Mouse (Mus musculus): ENCODE measurements around the gene Mcts1.

Mcts1 gene

DNA sequence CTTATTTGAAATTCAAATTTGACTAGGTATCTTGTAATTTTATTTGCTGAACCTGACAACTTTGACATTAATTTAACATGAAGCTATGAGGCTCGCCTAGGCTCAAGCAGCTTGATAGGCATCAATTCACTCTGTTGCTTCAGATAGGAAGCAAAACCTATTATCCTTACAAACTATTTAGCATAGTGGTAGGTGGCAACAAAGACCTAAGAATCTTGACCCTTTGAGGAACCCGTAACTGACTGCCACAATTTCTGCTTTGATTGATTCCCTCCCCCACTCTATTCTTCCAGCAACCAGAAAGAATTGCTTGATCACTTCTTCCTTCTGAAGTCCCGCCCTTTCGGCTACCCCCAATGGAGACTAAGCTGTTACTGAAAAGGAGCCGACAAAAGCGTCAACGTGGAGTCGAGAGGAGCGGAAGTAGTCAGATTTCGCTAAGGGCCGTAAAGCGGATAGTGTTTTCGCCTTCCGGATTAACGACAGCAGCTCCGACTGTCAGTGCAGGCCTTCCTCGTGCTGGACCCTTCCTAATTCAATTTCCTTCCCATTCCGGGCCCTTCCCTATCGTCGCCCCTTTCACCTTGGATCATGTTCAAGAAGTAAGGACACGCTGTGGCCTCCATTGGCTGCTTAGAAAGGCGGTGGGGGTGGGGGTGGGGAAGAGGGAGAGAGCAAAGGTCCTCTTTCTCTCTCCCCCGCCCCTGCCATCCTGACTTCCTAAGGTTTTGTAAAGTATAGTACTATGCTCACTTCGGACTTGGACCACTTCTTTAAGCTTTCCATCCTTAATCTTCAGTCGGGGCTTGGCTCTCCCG lies at the start of gene Mcts1:
Mcts1 (plus strand) TSS at position 402 of the 818 bp plus-strand sequence.
- peak; percentile 81 for DNase-seq (ENCODE audit: low spot score)

DNA sequence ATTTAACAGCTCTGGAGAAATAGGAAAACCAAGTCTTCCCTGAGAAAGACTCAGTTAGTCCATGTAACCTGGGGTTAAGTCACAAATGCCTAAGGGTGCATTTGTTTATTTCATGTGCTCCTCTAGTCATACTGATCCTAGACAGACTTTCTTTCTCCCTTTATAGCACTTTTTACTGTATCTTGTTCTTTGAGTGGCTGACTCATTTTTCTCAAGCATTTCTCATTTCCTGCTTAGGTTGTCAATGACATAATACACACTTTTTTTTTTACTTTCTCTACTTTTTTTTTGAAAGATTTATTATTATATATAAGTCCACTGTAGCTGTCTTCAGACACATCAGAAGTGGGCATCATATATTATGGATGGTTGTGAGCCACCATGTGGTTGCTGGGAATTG lies 47.1 kb upstream of the Mcts1 start:
- no peak for DNase-seq (ENCODE audit: low spot score)

DNA sequence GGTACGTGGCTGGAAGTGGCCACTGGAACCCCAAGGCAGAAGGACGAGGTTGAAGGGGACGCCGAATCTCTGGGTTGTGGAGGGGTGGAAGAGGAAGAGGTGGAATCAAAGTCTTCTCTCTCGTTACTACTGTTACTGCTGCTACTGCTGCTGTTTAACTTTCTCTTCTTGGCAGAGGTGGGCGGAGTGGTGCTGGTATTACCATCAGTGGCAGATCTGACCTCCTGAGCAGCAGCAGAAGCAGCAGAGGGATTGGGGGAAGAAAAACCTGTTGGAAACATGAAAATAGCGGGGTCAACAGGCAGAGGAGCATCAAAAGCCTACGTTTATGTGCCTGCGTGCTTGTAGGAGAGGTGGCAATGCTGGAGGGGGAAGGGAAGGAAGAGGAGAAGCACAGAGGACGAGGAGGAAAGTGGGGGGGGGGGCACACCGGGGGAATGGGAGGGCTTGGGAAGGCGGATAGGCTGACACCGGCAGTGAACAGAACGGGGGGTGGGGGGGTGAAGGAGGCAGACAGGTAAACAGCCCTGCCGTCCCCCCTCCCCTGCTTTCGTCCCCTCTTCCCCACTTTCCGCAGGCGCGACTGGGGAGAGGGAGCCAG lies 36.3 kb upstream of the Mcts1 start:
- no peak for DNase-seq (ENCODE audit: low spot score)

DNA sequence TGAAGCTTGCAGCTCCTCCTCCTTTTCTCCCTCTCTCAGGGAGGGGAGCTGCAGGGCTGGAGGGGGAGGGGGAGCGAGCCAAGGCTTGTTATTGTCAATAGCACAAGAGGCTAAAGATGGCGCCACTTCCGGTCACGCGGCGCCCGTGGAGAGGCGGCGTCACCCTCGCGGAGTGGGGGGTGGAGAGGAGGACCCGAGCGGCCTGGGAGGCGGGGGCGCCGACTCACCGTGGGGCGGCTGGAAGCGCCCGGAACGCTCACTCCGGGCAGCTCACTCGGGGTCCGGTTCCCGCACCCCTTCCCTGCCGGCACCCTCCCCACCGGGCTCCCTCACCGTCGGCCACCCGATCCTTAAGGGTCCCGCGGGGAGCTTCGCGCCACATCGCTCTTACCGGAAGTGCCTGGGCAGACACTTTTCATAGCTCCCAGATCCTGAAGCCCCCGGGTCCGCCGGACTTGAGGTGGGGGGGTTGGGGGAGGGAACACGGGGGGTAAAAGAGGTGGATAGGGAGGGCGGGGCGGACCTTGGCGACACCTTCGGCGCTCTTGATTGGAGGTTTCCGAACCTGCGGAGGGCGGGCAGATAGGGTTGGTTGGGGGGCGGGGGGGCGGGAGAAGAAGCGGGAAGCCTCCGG lies 35.7 kb upstream of the Mcts1 start:
- DNase-seq (ENCODE audit: low spot score) = peak; percentile 86

DNA sequence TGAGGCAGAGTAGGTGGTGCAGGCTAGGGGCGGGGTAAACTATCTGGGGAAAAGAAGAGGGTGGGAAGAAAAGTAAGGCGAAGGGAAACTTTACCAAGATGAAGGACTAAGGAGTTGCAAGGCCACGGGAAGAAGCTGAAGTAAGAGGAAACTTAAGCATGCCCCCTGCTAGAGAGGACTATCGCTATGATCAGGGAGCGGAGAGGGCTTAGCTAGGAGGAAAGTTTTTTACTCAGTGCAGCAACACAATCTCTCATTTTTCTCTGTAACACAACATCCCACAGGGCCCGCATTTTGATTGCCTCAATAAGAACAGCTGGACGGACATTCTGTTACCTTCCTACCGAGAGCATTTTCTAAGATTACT lies 35.2 kb upstream of the Mcts1 start:
- no peak for DNase-seq (ENCODE audit: low spot score)

DNA sequence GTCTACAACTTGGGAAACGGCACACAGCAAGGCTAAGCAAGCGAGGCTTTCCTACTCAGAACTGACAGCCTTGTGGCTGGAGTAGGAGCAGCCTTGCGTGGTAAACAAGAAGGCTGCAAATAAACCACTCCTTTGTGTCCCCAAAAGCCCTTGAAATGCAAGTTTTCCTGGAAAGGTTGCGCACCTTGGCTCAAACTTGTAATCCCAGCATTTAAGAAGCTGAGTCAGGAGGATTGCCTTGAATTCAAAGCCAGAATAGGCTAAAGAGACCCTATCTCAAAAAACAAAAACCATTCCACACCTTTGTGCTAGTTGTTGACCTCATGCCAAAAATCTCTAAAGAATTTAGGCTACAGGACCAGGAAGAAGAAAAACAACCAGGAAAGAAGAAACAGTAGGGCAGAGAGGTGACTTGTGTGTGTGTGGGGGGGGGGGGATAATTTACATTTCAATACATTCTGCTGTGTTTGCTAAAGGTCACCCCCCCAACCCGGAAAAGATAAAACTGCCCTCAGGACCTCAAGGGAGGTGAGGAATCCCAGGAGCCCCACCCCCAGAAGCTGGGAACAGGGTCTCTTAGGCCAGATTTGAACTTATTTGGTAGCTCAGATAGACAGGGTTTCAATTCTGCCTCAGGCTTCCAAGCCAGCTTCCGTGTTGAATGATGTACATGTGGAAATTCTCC lies 33.7 kb upstream of the Mcts1 start:
- no peak for DNase-seq (ENCODE audit: low spot score)

DNA sequence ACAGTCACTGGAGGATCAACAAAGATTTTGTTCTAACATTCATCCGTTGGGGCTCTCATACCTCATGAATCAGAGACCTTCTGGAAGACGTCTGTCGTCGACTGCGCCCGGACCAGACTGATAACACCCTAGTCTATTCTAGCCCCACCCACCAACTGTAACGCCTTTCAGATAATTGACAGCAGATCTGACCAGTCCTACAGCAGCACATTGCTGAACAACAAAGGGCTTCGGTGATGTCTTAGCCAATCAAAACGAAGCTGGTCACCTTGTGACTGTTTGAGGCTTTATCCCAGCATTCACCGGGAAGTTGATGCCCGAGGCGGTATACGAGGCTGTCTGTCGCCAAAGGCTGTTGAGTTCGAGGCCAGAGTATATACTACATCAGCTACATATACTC lies 24.3 kb upstream of the Mcts1 start, which contains the start of gene Cul4b:
Cul4b (minus strand) TSS at position 119 of the 400 bp plus-strand sequence.
- DNase-seq (ENCODE audit: low spot score) = no peak

DNA sequence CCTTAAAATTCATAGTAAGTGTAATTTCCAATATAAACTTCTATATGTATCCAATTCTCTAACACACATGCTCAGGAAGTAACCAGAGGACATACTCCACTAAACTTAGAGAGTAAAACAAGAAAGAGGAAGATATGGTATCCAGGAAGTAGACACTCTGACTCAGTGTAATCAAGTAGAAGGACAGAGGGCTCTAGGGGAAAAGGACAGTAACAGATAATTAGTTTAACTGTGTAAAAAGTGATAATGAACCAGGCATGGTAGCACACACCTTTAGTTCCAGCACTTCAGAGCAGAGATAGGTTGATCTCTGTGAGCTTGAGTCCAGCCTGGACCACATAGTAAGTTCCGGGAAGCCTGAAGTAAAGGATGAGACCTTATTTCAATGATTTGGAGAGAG lies 19.2 kb upstream of the Mcts1 start:
- no peak for DNase-seq (ENCODE audit: low spot score)

DNA sequence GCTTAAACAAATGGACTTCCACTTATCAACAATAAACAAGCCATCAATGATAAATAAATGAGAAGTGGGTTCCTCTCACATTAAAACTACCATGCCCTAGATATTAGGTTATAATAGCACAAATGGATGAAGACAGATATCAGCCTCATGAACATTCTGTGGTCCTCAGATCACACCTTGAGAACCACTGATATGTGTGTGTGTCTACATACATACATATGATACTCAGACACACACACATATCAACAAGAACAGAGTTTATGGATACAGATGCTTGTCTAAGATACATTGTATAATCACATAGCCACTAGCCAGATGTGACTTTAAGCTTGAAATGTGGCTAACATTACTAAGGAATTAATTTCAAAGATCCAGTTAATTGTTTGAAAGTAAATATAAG lies 17.1 kb upstream of the Mcts1 start:
- DNase-seq (ENCODE audit: low spot score) = no peak

DNA sequence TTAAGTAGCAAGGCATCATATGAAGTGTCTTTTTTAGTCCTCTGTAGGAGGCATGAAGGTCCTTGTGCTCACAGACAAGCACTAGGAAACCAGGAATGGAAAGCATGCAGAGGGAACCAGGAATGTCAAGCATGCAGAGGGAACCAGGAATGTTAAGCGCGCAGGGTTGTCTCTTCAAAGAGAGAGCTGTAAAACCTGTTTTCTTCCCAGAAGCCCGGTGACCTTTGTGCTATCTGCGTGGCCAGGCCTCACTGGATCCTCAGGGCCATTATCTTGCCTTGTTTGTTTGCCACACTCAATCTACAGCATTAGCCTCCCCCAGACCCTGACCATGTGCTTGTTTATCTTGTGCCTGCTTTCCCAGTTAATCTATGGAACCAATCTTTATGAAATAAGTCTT lies 10.6 kb upstream of the Mcts1 start:
- no peak for DNase-seq (ENCODE audit: low spot score)

DNA sequence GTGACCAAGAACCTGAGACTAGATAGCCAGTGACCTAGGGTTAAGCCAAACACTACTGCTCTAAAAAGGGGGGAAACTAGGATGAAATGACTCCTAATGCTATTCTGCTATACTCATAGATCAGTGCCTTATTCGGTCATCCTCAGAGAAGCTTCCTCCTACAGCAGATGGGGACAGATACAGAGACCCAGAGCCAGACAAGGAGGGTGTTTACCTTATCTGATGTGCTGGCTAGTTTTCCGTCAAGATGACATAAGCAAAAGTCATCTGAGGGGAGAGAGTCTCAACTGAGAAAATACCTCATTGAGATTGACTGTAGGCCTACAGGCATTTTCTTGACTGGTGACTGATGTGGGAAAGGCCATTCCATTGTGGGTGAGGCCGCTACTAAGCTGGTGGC lies 8.6 kb upstream of the Mcts1 start:
- no peak for DNase-seq (ENCODE audit: low spot score)

DNA sequence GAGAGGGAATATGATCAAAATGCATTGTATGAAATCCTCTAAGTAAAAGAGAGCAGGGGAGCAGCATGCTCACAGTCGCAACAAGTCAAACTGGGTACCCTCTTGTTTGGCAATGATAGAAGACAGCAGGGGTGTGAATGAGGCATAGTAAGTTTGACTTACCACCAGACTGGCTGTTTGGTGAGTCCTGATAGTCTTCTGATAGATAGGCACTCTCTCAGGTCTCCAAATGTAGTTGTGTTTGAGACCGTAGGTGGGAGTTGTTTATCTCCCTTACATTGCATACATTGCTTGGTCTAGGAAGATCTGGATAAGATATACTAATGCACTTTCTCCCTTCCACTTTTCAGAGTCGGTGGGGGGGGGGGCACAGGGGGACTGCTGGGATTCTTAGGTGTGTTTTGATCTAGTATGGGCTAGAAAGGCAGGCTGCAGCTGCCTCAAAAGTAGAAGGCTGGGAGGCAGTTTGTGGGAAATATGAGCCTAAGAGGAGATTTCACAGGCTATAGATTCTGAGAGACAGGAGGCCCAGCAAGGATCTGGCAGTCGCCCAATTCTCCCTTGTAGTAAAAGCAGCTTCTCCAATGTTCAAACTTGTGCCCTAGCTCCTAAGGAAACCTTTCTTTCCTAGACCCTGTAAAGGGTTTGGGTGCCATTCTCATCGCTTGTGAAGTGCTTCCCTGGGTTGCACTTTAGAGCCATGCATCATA lies 7.0 kb upstream of the Mcts1 start:
- DNase-seq (ENCODE audit: low spot score) = no peak

DNA sequence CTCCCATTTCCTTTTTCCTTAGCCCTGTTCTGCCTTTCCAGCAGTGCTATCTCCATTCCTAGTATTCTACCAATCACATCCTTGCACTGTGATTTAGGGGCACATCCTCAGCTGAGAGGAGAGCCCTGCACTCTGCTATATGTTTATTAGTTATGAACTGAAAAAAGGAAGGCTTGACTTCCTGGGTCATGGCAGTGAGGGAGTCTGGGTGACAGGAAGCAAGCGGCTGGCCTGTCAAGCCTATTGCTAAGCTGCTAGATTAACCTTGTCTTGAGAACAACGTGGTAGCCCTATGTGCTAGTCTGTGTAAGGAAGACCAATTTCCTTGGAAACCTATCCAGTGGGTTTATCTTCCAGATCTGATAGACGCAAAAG lies 604 bp downstream of the Mcts1 start:
- DNase-seq (ENCODE audit: low spot score) = peak; percentile 32

DNA sequence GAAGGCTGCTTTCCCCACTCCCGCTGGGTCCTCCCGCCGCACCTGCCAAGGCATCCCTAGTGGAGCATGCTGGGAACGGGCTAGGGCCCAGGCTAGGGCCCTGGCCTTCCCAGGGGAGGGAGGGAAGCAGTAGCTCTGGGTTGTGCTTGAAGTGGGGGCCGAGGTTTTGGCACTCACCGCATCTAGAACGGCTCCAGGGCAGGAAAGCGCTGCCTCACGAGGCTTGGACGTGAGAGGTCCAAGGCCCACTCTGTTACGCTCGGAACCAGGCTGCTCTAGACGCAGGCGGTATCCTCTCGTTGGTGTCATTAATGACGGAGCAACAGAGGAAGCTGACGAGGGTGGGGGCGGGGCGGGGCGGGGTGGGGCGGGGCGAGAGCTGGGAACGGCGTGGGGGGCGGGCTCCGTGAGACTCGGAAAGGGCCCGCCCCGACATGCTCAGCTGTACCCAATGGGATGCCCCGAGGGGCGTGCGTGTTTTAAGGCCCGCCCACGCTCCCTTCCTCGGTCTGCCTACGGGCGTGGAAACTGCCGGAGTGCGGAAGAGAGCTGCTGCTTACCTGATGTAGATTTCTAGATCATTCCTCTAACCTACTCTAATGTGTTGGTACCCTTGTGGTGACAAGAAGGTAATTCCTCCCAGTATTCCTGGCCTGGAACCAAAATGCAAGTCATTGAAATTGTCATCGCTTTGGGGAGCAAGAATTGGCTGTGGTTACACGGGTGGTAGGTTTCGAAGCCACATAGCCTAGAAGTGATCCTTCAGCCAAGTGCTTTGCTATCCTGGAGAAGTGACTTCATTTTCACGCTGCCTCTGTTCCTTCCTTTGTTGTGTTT lies 34.6 kb downstream of the Mcts1 start, which contains the start of gene C1galt1c1:
C1galt1c1 (minus strand) TSS at position 287 of the 837 bp plus-strand sequence.
- peak; percentile 87 for DNase-seq (ENCODE audit: low spot score)

DNA sequence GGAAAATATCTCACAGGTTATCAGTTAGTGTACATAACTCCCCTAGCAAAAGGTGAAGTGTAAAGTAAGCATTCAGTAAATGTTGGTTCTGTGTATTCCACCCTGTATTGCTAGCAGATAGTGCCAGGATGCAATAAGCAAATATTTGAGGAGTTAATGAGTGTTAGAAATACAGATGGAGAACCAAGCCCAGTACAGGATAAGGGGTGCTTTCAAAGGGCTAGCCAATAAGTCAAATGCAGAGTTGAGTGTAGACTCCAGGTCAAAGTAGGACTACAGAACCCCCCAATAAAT lies 35.2 kb downstream of the Mcts1 start:
- DNase-seq (ENCODE audit: low spot score) = no peak

DNA sequence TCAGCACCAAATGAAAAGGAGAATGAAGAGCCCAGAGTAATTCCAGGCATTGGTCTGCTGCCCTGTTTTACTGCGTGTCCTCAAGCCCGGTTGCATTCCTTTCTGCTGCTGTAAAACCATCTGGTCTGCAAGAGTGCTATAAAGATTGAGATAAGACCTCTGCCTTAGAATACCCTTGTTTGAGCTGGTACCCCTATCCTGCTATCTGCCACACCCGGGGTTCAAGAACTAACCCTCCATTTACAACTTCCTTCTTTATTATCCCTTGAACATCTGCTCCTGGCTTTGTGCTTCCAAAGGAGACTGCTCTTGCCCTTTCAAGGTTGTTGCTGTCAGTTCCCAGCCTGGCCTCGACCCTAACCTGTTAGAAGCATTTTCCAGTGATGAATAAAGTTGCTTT lies 41.1 kb downstream of the Mcts1 start:
- no peak for DNase-seq (ENCODE audit: low spot score)

DNA sequence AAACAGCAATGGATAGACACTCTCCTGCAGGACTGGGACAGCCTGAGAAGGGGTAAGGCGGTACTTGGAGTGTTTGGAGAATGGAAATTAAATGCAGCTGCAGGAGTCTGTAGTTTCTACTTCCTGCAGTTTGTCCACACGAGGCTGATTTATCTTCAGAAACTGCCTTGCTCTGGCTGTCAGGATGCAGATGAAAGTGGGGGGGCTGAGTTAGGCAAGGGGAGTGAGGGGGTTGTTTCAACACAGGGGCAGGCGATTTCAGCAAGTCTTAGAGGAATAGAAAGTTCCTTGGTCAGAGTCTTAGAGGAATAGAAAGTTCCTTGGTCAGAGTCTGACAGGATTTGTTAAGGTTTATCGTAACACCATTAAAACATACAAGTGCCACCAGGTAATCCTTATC lies 41.8 kb downstream of the Mcts1 start:
- no peak for DNase-seq (ENCODE audit: low spot score)

DNA sequence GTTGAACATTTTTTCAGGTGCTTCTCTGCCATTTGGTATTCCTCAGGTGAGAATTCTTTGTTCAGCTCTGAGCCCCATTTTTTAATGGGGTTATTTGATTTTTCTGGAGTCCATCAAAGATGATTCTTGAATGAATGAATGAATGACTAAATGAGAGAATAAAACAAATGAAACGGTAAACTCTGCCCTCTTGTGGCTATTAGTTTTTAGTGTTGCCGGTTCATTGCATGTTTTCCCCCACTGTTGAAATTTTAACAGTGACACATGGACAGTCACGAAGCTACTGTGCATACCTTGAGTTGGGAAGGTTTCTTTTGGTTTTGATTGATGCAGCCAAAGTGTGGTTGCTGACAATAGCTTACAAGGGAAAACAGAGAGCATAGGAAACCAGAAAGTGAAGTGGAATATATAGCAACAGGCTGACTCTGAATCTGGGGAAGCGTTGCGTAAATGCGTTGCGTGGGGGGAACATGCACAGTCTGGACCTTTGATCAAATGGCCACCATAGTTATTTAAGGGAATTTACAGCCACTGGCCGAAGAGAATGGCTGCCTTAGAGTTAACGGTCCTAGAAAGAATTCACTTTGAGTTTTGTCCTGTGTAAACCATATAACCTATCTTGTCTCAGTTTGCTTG lies 50.1 kb downstream of the Mcts1 start:
- no peak for DNase-seq (ENCODE audit: low spot score)

DNA sequence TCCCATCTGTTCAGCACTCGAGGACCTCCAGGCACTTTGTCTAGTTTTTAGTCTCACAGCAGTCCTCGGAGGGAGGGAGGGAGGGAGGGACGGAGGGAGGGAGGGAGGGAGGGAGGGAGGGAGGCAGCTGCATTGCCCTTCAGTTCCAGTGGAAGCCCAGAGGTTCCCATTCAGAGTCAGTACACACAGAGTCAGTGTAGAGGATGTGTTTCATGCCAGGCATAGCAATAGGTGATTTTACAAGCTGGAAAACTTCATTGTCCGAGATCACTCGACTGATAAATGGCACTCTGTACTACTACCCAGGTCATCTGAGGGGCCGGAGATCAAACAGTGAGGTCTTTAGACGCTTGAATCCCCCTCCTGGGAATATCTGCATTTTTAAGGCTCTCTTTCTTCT lies 50.8 kb downstream of the Mcts1 start:
- no peak for DNase-seq (ENCODE audit: low spot score)

DNA sequence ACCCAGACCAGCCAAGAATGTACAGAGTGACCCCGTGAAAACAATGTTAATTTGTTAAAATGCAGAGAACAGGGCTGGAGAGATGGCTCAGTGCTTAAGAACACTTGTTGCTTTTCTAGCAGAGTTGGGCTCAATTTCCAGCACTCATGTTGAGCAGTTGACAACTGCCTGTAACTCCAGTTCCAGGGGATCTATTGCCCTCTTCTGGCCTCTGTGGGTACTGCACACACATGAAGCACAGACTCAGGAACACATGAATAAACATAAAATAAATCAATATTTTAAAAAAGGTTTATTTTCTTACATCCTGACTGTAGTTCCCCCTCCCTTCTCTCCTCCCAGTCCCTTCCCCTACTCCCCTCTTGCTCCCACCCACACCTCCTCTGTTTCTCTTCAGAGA lies 52.8 kb downstream of the Mcts1 start:
- no peak for DNase-seq (ENCODE audit: low spot score)

DNA sequence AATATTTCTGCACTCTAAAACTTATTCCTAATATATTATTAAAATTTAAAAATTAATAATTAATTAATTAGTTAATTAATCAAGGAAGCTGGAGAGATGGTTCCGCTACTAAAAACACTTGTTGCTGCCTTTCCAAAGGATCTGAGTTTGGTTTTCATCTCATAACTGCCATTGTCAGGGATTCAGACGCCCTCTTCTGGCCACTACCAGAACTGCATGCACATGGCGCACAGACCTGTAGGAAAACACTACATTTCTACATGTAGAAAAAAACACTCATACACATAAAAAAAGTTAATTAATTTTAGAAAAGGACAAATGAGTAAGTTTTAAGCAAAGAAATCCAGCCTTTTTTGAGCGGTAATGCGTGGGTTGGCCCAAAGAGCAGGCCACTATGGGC lies 54.3 kb downstream of the Mcts1 start:
- DNase-seq (ENCODE audit: low spot score) = no peak

All from MN1 (cell line).